Mouse (Mus musculus) brain, embryonic 18.5 days (tissue): ENCODE measurements at regions not wholly inside any gene's neighbourhood (a gene's known extent, or its start where the extent isn't known, plus 50 kb on each side); places are given as distances from the start of the nearest gene placed in this dataset.

Experiments
- DNase-seq: peaks from one replicate; pipeline ENCODE4 v3.0.0-alpha.2; 2012; ENCODE audit warnings: low read depth, low spot score

GRCm38 (mm10) chr15:45266620-45267263 lies 5132.6 kb downstream of the 9330182O14Rik start:
- DNase-seq = no peak

- peak; percentile 34 for DNase-seq
These were observed 5139.5 kb downstream of the 9330182O14Rik start for GRCm38 (mm10) chr15:45273677-45274076.

GRCm38 (mm10) chr15:45321628-45322027 lies 5187.5 kb downstream of the 9330182O14Rik start:
- no peak for DNase-seq

GRCm38 (mm10) chr15:45350496-45350895 lies 5216.3 kb downstream of the 9330182O14Rik start:
- DNase-seq = peak; percentile 36
